In the genomic region with DNA sequence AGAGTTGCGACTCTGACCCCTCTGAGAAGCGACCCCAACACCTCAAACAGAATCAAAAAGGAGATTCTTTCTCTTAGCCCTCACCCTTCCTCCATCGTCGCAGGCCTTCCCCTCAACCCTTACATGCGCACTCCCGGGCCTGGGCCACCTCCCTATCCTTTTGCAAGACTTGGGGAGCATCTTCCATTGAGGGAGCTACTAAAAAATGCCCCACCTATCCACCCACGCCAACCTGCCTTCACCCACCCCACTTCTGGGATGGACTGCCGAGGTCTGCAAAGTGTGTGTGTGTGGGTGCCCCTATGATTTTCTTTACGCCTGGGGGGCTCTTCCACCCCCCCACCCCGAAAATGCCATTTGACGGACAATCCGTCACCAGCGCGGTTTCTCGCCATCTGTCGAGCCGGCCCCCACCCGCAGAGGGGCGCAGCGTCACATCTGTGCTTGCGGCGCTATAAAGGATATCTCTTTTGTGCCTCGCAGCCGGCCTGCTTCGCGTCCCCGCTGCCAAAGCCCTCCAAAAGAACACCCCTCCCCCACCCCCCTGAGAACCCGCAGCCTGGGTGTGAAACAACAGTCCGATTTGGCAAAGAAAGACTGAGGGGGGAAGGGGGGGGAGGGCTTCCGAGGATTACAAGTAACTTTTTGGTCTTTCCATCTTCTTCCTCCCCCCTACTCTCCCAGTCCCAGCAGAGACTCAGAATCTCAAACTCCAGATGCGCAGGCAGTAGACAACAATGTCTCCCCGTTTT, we compare ENCODE assay signal across 8 mouse cellular contexts. TPM values are rescaled to one million over a fixed set of nuclear protein-coding genes. Genes with fewer than 3 reads are reported as not detected.
DNase-seq lines count a peak whose midpoint lies in the region; ATAC-seq and TF ChIP-seq lines count a peak whose summit lies in the region.

No protein-coding gene starts in this region.

- ATAC-seq in heart, embryonic 13.5 days (ENCODE audit: extremely low read depth, insufficient number of reproducible peaks, low FRiP score, low TSS enrichment) = no peak
- peak; percentile 19; the same call in 1 of the 2 replicates for ATAC-seq in hindbrain, embryonic 16.5 days
- ATAC-seq in neural tube, embryonic 13.5 days (ENCODE audit: low read depth) = peak; percentile 49

- H3K79me2 ChIP-seq in heart, adult 2 months (replicated peaks; ENCODE audit: control insufficient read depth, insufficient read depth, low read length) = no peaks in the 10 kb centered on the region

- no peak for TF ChIP-seq EP300 in heart, adult 2 months (IDR thresholded peaks at IDR 0.05; ENCODE audit: insufficient read depth, low read depth, low read length)

- H3K27me3 ChIP-seq in heart, embryonic 13.5 days (replicated peaks) = peaks cover 79% of the 10 kb centered on the region
- H3K27me3 ChIP-seq in heart, adult 2 months (ENCODE audit: control insufficient read depth, insufficient read depth, low read length) = peaks cover 11% of the 10 kb centered on the region
- H3K27me3 ChIP-seq in hindbrain, embryonic 16.5 days (replicated peaks; ENCODE audit: control insufficient read depth, insufficient read depth, low read length) = no peaks in the 10 kb centered on the region
- no peaks in the 10 kb centered on the region for H3K27me3 ChIP-seq in neural tube, embryonic 13.5 days

- peaks cover 6% of the 10 kb centered on the region for H3K9me3 ChIP-seq in heart, embryonic 13.5 days
- no peaks in the 10 kb centered on the region for H3K9me3 ChIP-seq in hindbrain, embryonic 16.5 days (ENCODE audit: control insufficient read depth, low read length)
- H3K9me3 ChIP-seq in neural tube, embryonic 13.5 days = no peaks in the 10 kb centered on the region

- intact Hi-C loops in heart, adult 2 months (cut with DNase I) = loop anchor here (5.0 to 10.0 kb wide), 2 partner anchors 357 to 470 kb away; no protein-coding TSS in a partner anchor

- 1% methylated on average over 32 of the region's 32 CpGs for WGBS in heart, embryonic 13.5 days
- 1% methylated on average over 32 of the region's 32 CpGs for WGBS in heart, adult 2 months
- WGBS in hindbrain, embryonic 16.5 days = under 1% methylated on average over 32 of the region's 32 CpGs
- 1% methylated on average over 32 of the region's 32 CpGs for whole genome bisulfite sequencing in neural tube, embryonic 13.5 days

- TF ChIP-seq CTCF in heart, adult 2 months (IDR thresholded peaks at IDR 0.05) = no peak
- TF ChIP-seq CTCF in cortical plate, adult 2 months (IDR thresholded peaks at IDR 0.05; ENCODE audit: extremely low read depth, insufficient read depth, low read length) = no peak

- H3K27ac ChIP-seq in heart, embryonic 13.5 days (replicated peaks) = no peak overlapping the region
- H3K27ac ChIP-seq in heart, adult 2 months = no peak overlapping the region
- peak overlapping the region; percentile 65 for H3K27ac ChIP-seq in cortical plate, adult 2 months (ENCODE audit: insufficient read depth, low read length)
- peak overlapping the region; percentile 81 for H3K27ac ChIP-seq in hindbrain, embryonic 16.5 days (ENCODE audit: low read depth, low read length)
- peak overlapping the region; percentile 97 for H3K27ac ChIP-seq in neural tube, embryonic 13.5 days (replicated peaks)

- no peaks in the 10 kb centered on the region for H3K36me3 ChIP-seq in heart, embryonic 13.5 days
- H3K36me3 ChIP-seq in heart, adult 2 months (ENCODE audit: control insufficient read depth, insufficient read depth, low read length) = no peaks in the 10 kb centered on the region
- H3K36me3 ChIP-seq in hindbrain, embryonic 16.5 days (ENCODE audit: control insufficient read depth, insufficient read depth, low read length) = no peaks in the 10 kb centered on the region
- H3K36me3 ChIP-seq in neural tube, embryonic 13.5 days = no peaks in the 10 kb centered on the region

- no peak overlapping the region for H3K9ac ChIP-seq in heart, embryonic 13.5 days
- H3K9ac ChIP-seq in heart, adult 2 months (ENCODE audit: low read depth, low read length) = no peak overlapping the region
- peak overlapping the region; percentile 79 for H3K9ac ChIP-seq in hindbrain, embryonic 16.5 days (ENCODE audit: low read depth, low read length)
- H3K9ac ChIP-seq in neural tube, embryonic 13.5 days = peak overlapping the region; percentile 92

- H3K4me1 ChIP-seq in heart, embryonic 13.5 days = peaks cover 16% of the 10 kb centered on the region
- no peaks in the 10 kb centered on the region for H3K4me1 ChIP-seq in heart, adult 2 months (ENCODE audit: control insufficient read depth, insufficient read depth, low read length)
- no peaks in the 10 kb centered on the region for H3K4me1 ChIP-seq in cortical plate, adult 2 months (ENCODE audit: control insufficient read depth, insufficient read depth, low read length)
- peaks cover 13% of the 10 kb centered on the region for H3K4me1 ChIP-seq in hindbrain, embryonic 16.5 days (ENCODE audit: control insufficient read depth, insufficient read depth, low read depth, low read length)
- peaks cover 39% of the 10 kb centered on the region for H3K4me1 ChIP-seq in neural tube, embryonic 13.5 days (replicated peaks)

- TF ChIP-seq POLR2A in heart, adult 2 months (IDR thresholded peaks at IDR 0.05; ENCODE audit: insufficient read depth, low read depth, low read length) = no peak
- TF ChIP-seq POLR2A in cortical plate, adult 2 months (IDR thresholded peaks at IDR 0.05; ENCODE audit: extremely low read depth, insufficient read depth, low read length) = no peak

- peak overlapping the region; percentile 59 for H3K4me2 ChIP-seq in heart, embryonic 13.5 days
- peak overlapping the region; percentile 85 for H3K4me2 ChIP-seq in hindbrain, embryonic 16.5 days (ENCODE audit: low read length)
- H3K4me2 ChIP-seq in neural tube, embryonic 13.5 days = peak overlapping the region; percentile 82

- peak overlapping the region; percentile 35 for H3K4me3 ChIP-seq in heart, embryonic 13.5 days
- H3K4me3 ChIP-seq in heart, adult 2 months = no peak overlapping the region
- H3K4me3 ChIP-seq in cortical plate, adult 2 months (ENCODE audit: insufficient read depth, low read length) = peak overlapping the region; percentile 79
- H3K4me3 ChIP-seq in hindbrain, embryonic 16.5 days (ENCODE audit: low read length) = peak overlapping the region; percentile 81
- H3K4me3 ChIP-seq in neural tube, embryonic 13.5 days = peak overlapping the region; percentile 86

- DNase-seq in heart, adult 2 months = no peak
- DNase-seq in urinary bladder, adult 18-20 months (ENCODE audit: low spot score in 2 of 2) = no peak
- no peak for DNase-seq in yolk sac, embryonic 10.5 days (ENCODE audit: low spot score)
- DNase-seq in layer of hippocampus, postnatal 25 days (ENCODE audit: extremely low spot score in 1 of 2, low spot score in 1 of 2) = no peak

RNA-seq across cellular contexts. Expression of a gene that starts 0.6 kb away (rescaled TPM):
- polyA plus RNA-seq in heart, embryonic 13.5 days (2015; fragmentation: Nextera tagmentation; extraction: Ambion mirVana) = 0.90 and 1.5 TPM in 2 replicates
- 10 to 100 TPM in 1 of 2 experiments, 1 to 10 TPM in 1; 9.3 to 12.2 TPM for total RNA-seq in heart, adult 2 months (2021)
- polyA plus RNA-seq in heart, adult 2 months (2012; rRNA removed) = 7.1 and 7.7 TPM in 2 replicates
- polyA plus RNA-seq in cortical plate, adult 2 months (2012; rRNA removed) = 18.4 and 19.7 TPM in 2 replicates
- 15.7 and 16.3 TPM in 2 replicates for polyA plus RNA-seq in hindbrain, embryonic 16.5 days (2015; fragmentation: Nextera tagmentation; extraction: Ambion mirVana)
- polyA plus RNA-seq in neural tube, embryonic 13.5 days (2015; fragmentation: Nextera tagmentation; extraction: Ambion mirVana) = 19.2 and 19.9 TPM in 2 replicates
- 10 to 100 TPM; 23.0 to 30.1 TPM for total RNA-seq in layer of hippocampus, postnatal 25 days (2021)

Comparison
In these comparisons a context has a peak if more than half of its experiments do, and no peak if none do; other contexts are left out.
1. H3K27ac ChIP-seq: peak in cortical plate, adult 2 months (single experiment), hindbrain, embryonic 16.5 days (single experiment) and neural tube, embryonic 13.5 days (single experiment); none in heart, embryonic 13.5 days (single experiment) and heart, adult 2 months (single experiment).
2. H3K9ac ChIP-seq: peak in hindbrain, embryonic 16.5 days (single experiment) and neural tube, embryonic 13.5 days (single experiment); none in heart, embryonic 13.5 days (single experiment) and heart, adult 2 months (single experiment).
3. Peak in every context shown above with its lines, with median percentiles within 50 percentile points of each other: H3K4me2 ChIP-seq.